ENCODE assay signal across 14 mouse cellular contexts in the genomic region with DNA sequence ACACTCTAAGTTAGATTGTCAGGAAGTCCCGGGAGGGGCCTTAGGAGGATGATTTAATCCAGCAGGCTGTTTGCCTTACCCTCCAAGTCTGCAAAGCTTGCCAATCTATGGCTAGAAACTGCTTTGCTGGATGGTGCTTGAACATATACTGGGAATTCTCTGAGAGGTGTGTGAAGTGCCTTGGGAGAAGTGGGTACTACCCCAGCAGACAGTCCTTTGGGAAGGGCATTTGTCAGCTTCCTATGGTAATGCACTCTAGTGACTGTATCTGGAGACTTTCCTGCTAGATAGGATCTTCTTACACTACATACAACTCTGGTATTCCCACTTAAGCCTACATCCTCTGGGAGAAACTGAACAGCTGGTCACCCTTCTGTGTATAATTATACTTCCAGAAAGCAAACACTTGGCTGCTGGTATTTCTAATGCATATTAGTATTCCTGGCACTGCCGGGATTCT.
DNase-seq lines count a peak whose midpoint lies in the region; ATAC-seq and TF ChIP-seq lines count a peak whose summit lies in the region.
"Had no signal": no experiment of that assay in that cellular context is flagged by ENCODE, and none has a peak within 500 bp of the region (broad histone marks: within the 10 kb centered on the region; RNA-seq: fewer than 3 reads in every experiment).

No protein-coding gene starts in this region.

- 0 out of 2 replicates have a peak, but pooled peaks cover 4% of the 10 kb centered on the region for H3K4me1 ChIP-seq in embryonic facial prominence, embryonic 12.5 days
- peaks cover 8% of the 10 kb centered on the region for H3K4me1 ChIP-seq in embryonic facial prominence, embryonic 10.5 days
- peaks cover 3% of the 10 kb centered on the region; the same call in 1 of the 2 replicates for H3K4me1 ChIP-seq in lung, embryonic 14.5 days (ENCODE audit: insufficient read depth)
- H3K4me1 ChIP-seq in lung, adult 2 months (ENCODE audit: control insufficient read depth, insufficient read depth, low read length), result no peaks in the 10 kb centered on the region
- H3K4me1 ChIP-seq in intestine, embryonic 16.5 days (ENCODE audit: control insufficient read depth, insufficient read depth, low read length), result no peaks in the 10 kb centered on the region; the same call in 1 of the 2 replicates
- no peaks in the 10 kb centered on the region for H3K4me1 ChIP-seq in kidney, embryonic 15.5 days
- H3K4me1 ChIP-seq: liver, embryonic 15.5 days had no signal

- no peak overlapping the region for H3K9ac ChIP-seq in embryonic facial prominence, embryonic 12.5 days
- H3K9ac ChIP-seq in lung, embryonic 14.5 days, result no peak overlapping the region
- H3K9ac ChIP-seq in intestine, embryonic 16.5 days (ENCODE audit: low read depth, low read length), result no peak overlapping the region
- no peak overlapping the region for H3K9ac ChIP-seq in kidney, embryonic 15.5 days
- H3K9ac ChIP-seq: liver, embryonic 15.5 days had no signal

- H3K27ac ChIP-seq in embryonic facial prominence, embryonic 12.5 days, result no peak overlapping the region
- no peak overlapping the region for H3K27ac ChIP-seq in embryonic facial prominence, embryonic 10.5 days (replicated peaks)
- no peak overlapping the region for H3K27ac ChIP-seq in lung, embryonic 14.5 days (ENCODE audit: low read depth)
- peak overlapping the region; percentile 57 for H3K27ac ChIP-seq in intestine, embryonic 16.5 days (ENCODE audit: low read length)
- H3K27ac ChIP-seq in kidney, embryonic 15.5 days, result no peak overlapping the region
- H3K27ac ChIP-seq: left cerebral cortex, adult 2 months; liver, embryonic 15.5 days had no signal

- ATAC-seq in embryonic facial prominence, embryonic 12.5 days (ENCODE audit: insufficient number of reproducible peaks, insufficient read depth, low FRiP score, low TSS enrichment), result 0 out of 2 replicates have a peak, but pooled peaks have one; percentile 35
- peak; percentile 13; the same call in 1 of the 2 replicates for ATAC-seq in lung, embryonic 14.5 days (ENCODE audit: insufficient read depth)
- ATAC-seq in intestine, embryonic 16.5 days, result peak; percentile 66; the same call in 1 of the 2 replicates
- no peak for ATAC-seq in kidney, embryonic 15.5 days (replicated peaks; ENCODE audit: low FRiP score)

- TF ChIP-seq CTCF in lung, embryonic 14.5 days (IDR thresholded peaks at IDR 0.05; ENCODE audit: low read depth), result no peak
- no peak for TF ChIP-seq CTCF in lung, adult 2 months (IDR thresholded peaks at IDR 0.05; ENCODE audit: insufficient read depth, low read length)
- TF ChIP-seq CTCF in brain, embryonic 14.5 days (IDR thresholded peaks at IDR 0.05; ENCODE audit: borderline replicate concordance, extremely low read depth, insufficient read depth, insufficient read length), result no peak

- 59% methylated on average over 2 of the region's 2 CpGs for WGBS in embryonic facial prominence, embryonic 12.5 days
- WGBS in embryonic facial prominence, embryonic 10.5 days, result 80% methylated on average over 2 of the region's 2 CpGs
- 46% methylated on average over 2 of the region's 2 CpGs for WGBS in lung, embryonic 14.5 days
- 43% methylated on average over 2 of the region's 2 CpGs for WGBS in lung, adult 2 months
- 40% methylated on average over 2 of the region's 2 CpGs for WGBS in intestine, embryonic 16.5 days
- WGBS in kidney, embryonic 15.5 days, result 79% methylated on average over 2 of the region's 2 CpGs

- H3K27me3 ChIP-seq in embryonic facial prominence, embryonic 12.5 days, result no peaks in the 10 kb centered on the region
- H3K27me3 ChIP-seq in embryonic facial prominence, embryonic 10.5 days (replicated peaks; ENCODE audit: low read depth, poor library complexity, severe bottlenecking), result no peaks in the 10 kb centered on the region
- H3K27me3 ChIP-seq in lung, embryonic 14.5 days (ENCODE audit: insufficient read depth, low read length), result no peaks in the 10 kb centered on the region
- H3K27me3 ChIP-seq in intestine, embryonic 16.5 days (replicated peaks; ENCODE audit: control insufficient read depth, insufficient read depth, low read length), result no peaks in the 10 kb centered on the region
- H3K27me3 ChIP-seq in kidney, embryonic 15.5 days, result no peaks in the 10 kb centered on the region
- H3K27me3 ChIP-seq: liver, embryonic 15.5 days had no signal

- H3K36me3 ChIP-seq in embryonic facial prominence, embryonic 12.5 days, result no peaks in the 10 kb centered on the region
- H3K36me3 ChIP-seq in embryonic facial prominence, embryonic 10.5 days (replicated peaks), result no peaks in the 10 kb centered on the region
- no peaks in the 10 kb centered on the region for H3K36me3 ChIP-seq in lung, embryonic 14.5 days (ENCODE audit: insufficient read depth)
- H3K36me3 ChIP-seq in intestine, embryonic 16.5 days (ENCODE audit: control insufficient read depth, insufficient read depth, low read length), result no peaks in the 10 kb centered on the region
- no peaks in the 10 kb centered on the region for H3K36me3 ChIP-seq in kidney, embryonic 15.5 days
- H3K36me3 ChIP-seq: liver, embryonic 15.5 days had no signal

- H3K9me3 ChIP-seq in embryonic facial prominence, embryonic 12.5 days, result no peaks in the 10 kb centered on the region
- no peaks in the 10 kb centered on the region for H3K9me3 ChIP-seq in embryonic facial prominence, embryonic 10.5 days
- H3K9me3 ChIP-seq in lung, embryonic 14.5 days (ENCODE audit: low read depth, low read length), result no peaks in the 10 kb centered on the region; the same call in 1 of the 2 replicates
- no peaks in the 10 kb centered on the region for H3K9me3 ChIP-seq in intestine, embryonic 16.5 days (ENCODE audit: control insufficient read depth, low read length)
- H3K9me3 ChIP-seq in kidney, embryonic 15.5 days (replicated peaks), result no peaks in the 10 kb centered on the region; the same call in 1 of the 2 replicates
- H3K9me3 ChIP-seq: liver, embryonic 15.5 days had no signal

- DNase-seq in embryonic facial prominence, embryonic 10.5 days (ENCODE audit: low spot score), result no peak
- peak; percentile 38 for DNase-seq in lung, embryonic 14.5 days
- no peak for DNase-seq in lung, adult 2 months
- DNase-seq in brain, embryonic 14.5 days (ENCODE audit: low read depth), result peak; percentile 65
- DNase-seq in adrenal gland, adult 8-10 months, result no peak
- DNase-seq: cerebellum, adult 8-10 months; heart, postnatal 4 days; kidney, postnatal 10 days; thymus, postnatal 36 days had no signal

- no peak for TF ChIP-seq POLR2A in lung, adult 2 months (IDR thresholded peaks at IDR 0.05; ENCODE audit: borderline replicate concordance, extremely low read depth, low read depth, low read length)
- TF ChIP-seq POLR2A in brain, embryonic 14.5 days (IDR thresholded peaks at IDR 0.05; ENCODE audit: borderline replicate concordance, extremely low read depth, insufficient read depth, insufficient read length, poor library complexity, severe bottlenecking), result no peak

- H3K4me3 ChIP-seq in embryonic facial prominence, embryonic 12.5 days, result no peak overlapping the region
- no peak overlapping the region for H3K4me3 ChIP-seq in embryonic facial prominence, embryonic 10.5 days
- H3K4me3 ChIP-seq in lung, embryonic 14.5 days (ENCODE audit: low read depth, low read length), result no peak overlapping the region
- H3K4me3 ChIP-seq in lung, adult 2 months (replicated peaks; ENCODE audit: extremely low read depth, low read depth, low read length), result no peak overlapping the region
- H3K4me3 ChIP-seq in intestine, embryonic 16.5 days (ENCODE audit: low read length), result no peak overlapping the region
- no peak overlapping the region for H3K4me3 ChIP-seq in kidney, embryonic 15.5 days (replicated peaks)
- H3K4me3 ChIP-seq: left cerebral cortex, adult 2 months; liver, embryonic 15.5 days had no signal

- H3K4me2 ChIP-seq in embryonic facial prominence, embryonic 12.5 days (replicated peaks), result no peak overlapping the region
- H3K4me2 ChIP-seq in lung, embryonic 14.5 days, result no peak overlapping the region
- no peak overlapping the region for H3K4me2 ChIP-seq in intestine, embryonic 16.5 days (ENCODE audit: low read depth, low read length)
- H3K4me2 ChIP-seq in kidney, embryonic 15.5 days, result no peak overlapping the region
- H3K4me2 ChIP-seq: liver, embryonic 15.5 days had no signal

Comparison
In these comparisons a context has a peak if more than half of its experiments do, and no peak if none do; other contexts are left out.
1. DNase-seq: peak in lung, embryonic 14.5 days (single experiment) and brain, embryonic 14.5 days (single experiment); none in embryonic facial prominence, embryonic 10.5 days (single experiment), lung, adult 2 months (single experiment) and adrenal gland, adult 8-10 months (single experiment).